Mouse (Mus musculus) urinary bladder, postnatal 36 days (tissue): ENCODE data around the gene Slc44a3.
A peak's percentile ranks its signal among the peaks of the same experiment; 100 is the strongest.

Source experiments
- DNase-seq, 2 experiments: peaks; one replicate each; pipeline ENCODE4 v3.0.0; 2022; ENCODE audit warnings: low spot score in 2 of 2, mixed read lengths in 1 of 2

The Slc44a3 gene

GRCm38 (mm10) chr3:121460473-121461193 lies 71.6 kb downstream of the Slc44a3 start:
- DNase-seq: no peak

DNA sequence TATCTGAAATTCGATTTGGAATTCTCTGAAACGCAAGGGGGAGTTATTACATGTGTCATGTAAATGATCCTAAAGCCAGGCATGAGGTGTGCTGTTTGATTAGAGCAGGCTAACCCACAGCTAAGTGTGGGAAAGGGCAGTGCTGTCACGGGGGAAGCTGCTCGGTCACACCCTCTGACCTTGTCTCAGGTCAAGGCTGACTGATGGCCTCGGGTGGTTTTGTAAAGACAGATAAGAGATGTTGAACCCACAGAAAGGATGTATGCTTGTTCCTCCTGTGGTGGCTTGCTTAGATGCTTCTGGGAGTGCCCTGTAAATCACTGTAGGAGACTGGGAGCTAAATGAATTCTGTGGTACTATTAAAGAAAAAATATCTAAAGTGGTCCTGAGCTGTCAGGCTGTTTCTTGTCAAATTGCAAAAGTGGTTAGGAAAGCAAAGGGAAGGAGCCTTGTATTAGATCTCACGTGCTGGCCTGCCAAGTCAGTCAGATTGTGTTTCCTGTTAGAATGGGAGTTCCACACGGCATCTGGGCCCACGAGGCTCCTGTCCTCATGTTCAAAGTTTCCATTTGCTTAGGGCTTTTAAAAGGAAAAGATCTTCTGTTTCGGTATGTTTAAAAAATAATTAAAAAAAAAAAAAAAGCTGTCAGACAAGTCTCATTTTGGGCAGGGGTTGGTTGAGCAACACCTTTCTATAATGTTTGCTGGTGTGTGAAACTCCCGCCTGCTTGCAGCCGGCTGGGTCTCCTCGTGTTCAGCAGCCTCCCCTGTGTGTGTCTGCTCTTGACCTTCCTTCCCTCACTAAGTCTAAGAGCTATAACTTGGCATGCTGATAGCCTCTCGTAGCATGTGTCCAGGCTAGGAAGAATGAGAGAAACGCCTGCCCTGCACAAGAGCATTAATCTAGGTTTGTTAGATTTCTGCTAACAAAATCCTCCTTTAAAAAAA lies 73.4 kb downstream of the Slc44a3 start:
- DNase-seq: no peak

- no peak for DNase-seq
Observed at GRCm38 (mm10) chr3:121451404-121451803, 80.8 kb downstream of the Slc44a3 start.

GRCm38 (mm10) chr3:121449527-121449926 lies 82.7 kb downstream of the Slc44a3 start:
- DNase-seq: peak in 1 of 2 experiments; percentile 33

GRCm38 (mm10) chr3:121448606-121449005 lies 83.6 kb downstream of the Slc44a3 start:
- peak; percentile 49 to 57 for DNase-seq

DNA sequence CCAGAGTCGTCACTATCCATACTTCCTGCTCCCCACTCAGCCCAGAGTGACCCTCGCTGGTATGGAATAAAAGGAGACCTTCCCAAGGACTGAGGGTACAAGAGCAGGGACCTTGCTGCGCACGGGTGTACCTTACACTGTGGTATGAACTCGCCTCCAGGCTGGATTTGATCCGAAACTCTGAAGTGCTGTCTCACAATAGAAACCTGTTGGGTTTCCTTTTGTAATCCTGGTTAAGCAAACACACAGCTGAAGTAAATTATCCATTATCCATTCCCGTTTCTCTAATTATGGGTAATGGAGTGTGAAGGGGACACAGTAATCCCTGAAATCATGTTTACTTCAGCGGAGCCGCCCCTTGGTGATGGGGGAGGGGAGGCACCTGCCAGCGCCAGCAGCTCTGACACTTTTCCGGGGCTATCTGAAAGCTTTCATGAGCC lies 84.2 kb downstream of the Slc44a3 start:
- no peak for DNase-seq

- peak; percentile 28 to 46 for DNase-seq
Observed at GRCm38 (mm10) chr3:121446454-121446853, 85.8 kb downstream of the Slc44a3 start.

DNA sequence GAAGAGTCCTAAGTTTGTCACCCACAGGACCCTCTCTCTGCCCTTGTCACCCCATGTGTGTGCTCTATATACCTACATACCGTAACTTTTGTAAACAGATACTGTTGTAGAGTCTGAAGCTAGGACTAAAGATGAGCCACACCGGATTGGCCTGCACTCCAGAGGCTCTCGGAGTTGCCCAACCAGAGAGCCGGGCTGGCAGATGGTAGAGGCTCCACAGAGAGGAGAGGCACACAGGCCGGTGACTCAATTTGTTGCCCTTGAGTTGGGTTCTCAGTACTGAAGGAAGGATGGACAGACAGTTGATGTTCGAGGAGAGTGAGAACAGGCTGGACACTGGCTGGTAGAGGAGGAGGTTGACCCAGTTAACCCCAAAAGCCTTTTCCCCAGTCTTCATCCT lies 87.8 kb downstream of the Slc44a3 start:
- no peak for DNase-seq

DNA sequence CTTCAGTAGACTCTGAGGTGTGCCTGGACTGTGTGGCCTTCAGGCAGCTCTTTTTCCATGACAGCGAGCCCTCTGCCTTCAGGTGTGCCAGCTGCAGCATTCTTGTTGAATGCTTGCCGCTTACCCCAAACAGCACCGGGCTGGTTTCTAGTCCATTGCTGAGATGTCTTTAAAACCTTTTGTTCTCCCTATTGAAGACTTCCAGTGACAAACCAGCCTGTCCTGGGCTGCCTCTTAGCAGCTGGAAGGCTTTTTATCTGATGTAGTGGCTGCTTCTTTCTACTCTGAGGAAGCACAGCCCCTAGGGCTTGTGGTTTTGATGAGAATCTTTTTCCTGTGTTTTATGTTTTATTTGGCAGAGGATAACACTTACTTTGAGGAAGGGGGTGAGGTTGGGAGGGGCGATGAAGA lies 88.3 kb downstream of the Slc44a3 start:
- DNase-seq: no peak

- no peak for DNase-seq
Observed at GRCm38 (mm10) chr3:121442288-121442687, 89.9 kb downstream of the Slc44a3 start.

- DNase-seq: no peak
Observed at GRCm38 (mm10) chr3:121441504-121441903, 90.7 kb downstream of the Slc44a3 start.

DNA sequence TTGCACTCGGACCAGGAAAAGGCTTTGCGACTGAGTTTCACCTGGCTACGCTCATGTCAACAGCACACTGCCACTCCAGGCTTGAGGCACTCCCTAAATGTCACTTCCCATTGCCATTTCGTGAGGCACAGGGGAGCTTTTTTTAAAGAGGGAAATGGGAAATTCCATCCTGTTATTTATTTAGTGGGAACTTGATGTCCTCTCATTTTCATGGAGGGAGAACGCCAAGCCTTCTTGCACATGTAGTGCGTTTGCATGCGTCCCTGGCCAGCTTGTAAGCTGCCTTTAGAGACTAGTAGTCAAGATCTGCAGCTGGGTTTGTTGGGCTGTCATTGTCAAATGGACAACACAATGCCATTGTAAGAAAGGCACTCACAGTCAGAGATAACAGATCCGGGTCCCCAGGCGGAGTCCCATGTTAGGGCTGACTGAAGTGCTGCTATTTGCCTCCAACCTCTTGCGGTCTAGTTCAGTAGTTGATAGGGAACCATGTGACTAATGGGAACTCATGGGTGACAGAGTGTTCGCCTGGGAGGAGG lies 92.5 kb downstream of the Slc44a3 start:
- DNase-seq: no peak

- no peak for DNase-seq
Observed at GRCm38 (mm10) chr3:121437996-121438395, 94.2 kb downstream of the Slc44a3 start.

DNA sequence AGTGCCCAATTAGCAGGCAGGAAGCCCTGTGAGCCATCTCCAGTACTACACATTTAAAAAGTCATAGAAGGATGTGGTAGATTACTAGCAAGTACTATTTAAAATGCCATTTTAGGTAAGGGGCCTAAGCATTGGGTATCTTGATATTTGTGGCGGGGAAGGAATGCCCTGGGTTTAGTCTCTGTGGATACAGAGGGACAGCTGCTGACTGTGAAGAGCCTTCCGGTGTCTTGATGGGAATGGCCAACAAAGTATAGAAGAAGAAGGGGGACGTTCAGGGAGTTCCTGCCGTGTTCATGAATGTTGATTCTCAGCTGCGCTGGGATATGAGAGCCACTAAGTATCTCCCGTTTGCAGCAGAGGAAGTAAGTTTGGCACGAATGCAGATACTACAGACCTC lies 95.1 kb downstream of the Slc44a3 start:
- no peak for DNase-seq

- no peak for DNase-seq
Observed at GRCm38 (mm10) chr3:121435296-121435695, 96.9 kb downstream of the Slc44a3 start.

GRCm38 (mm10) chr3:121433968-121434533 lies 98.2 kb downstream of the Slc44a3 start:
- DNase-seq: no peak

DNA sequence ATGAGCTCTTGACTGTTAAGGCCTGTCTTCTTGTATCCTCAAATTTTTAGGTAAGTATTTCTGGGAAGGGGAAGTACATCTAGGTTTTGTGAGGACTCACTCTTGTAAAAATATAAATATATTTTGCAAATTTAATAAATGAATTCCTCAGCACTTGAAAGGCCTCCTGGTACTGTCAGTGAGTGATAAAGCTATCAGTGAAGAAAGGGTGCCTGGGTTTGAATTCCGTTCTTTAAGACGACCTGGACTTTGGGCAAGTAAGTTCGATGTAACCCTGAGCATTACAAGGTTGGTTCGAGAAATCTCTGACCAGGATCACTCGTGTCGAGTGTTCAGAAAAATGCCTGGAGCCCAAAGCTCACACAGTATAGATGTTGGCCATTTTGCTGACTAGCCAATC lies 98.8 kb downstream of the Slc44a3 start:
- no peak for DNase-seq

DNA sequence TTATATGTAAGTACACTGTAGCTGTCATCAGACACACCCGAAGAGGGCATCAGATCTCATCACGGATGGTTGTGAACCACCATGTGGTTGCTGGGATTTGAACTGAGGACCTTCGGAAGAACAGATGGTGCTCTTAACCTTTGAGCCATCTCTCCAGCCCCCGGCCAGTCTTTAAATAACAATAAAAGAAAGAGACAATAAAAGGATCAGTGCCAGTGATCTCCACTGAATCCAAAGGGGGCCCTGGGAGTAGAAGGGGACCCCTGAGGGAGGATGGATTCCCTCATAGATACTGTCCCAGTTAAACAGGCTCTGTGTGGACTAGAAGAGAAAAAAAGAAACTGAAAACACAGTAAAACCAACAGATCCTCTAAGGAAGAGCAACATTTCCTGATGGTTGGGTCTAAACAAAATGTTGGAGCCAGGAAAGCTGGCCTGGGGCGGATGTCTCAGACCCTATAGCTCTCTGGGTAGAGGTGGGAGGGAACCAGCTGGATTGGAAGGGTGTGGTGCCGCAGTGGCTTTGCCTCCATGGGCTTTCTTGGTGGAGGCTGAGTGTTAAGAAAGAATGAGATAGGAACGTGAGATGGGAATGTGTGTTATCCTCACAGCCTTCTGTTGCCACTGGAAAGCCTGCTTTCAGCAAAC lies 101.8 kb downstream of the Slc44a3 start:
- no peak for DNase-seq

- no peak for DNase-seq
Observed at GRCm38 (mm10) chr3:121429469-121429868, 102.7 kb downstream of the Slc44a3 start.

DNA sequence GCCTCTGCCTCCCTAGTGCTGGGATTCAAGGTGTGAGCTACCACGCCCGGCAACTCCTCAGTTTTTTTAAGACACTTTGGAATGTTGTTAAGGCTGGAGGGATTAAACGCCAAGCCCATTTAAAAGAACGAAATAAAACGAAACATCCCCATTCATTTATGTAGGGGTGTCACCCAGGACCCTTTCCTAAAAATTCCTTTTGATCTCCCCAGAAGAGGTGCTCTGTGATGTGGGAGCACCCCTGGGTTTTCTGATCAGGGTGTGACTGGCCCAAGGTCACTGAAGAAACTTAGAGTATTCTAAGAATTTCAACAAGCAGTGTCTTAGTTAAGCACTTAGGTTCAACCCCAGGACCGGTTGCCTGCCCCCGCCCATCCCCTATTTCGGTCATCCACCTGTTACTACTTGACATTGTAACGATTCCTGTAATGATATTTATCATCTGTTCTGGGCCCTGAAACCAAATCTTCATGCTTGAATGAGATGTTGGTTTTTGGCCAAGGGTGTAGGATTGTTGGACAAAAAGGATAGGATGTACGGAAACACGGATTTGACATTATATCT lies 103.4 kb downstream of the Slc44a3 start:
- DNase-seq: no peak

DNA sequence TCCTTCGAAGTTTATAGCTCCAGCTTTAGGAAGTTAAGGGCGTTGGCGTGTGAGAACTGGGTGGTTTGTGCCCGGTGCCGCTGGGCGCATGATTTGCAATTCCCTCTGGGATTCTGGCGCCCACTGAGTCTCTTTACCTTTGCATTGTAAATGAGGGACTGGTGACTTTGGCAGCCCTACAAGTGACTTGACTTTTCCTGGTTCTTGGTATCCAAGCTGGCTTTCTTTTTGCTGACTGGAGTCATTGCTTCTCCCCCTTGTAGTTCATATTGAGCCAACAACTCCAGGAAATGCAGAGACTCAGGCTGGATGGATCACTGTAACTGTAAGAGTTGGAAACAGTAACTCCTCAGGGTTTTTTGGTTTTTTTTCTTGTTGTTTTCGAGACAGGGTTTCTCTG lies 104.0 kb downstream of the Slc44a3 start:
- DNase-seq: no peak
